ENCODE assay signal across 7 mouse cellular contexts in genomic region chr14:122405897-122406540, GRCm38 (mm10). TPM values are rescaled to one million over a fixed set of nuclear protein-coding genes. Genes with fewer than 3 reads are reported as not detected.
DNase-seq lines count a peak whose midpoint lies in the region; ATAC-seq and TF ChIP-seq lines count a peak whose summit lies in the region.

No protein-coding gene starts in this region.

- no peak for ATAC-seq in lung, postnatal 0 days
- no peak for ATAC-seq in forebrain, embryonic 16.5 days
- ATAC-seq in liver, embryonic 12.5 days: no peak
- no peak for ATAC-seq in stomach, postnatal 0 days (ENCODE audit: low FRiP score, low TSS enrichment)

- no peak for DNase-seq in lung, postnatal 0 days (ENCODE audit: low spot score)
- no peak for DNase-seq in lung, postnatal 25 days (ENCODE audit: low spot score)
- no peak for DNase-seq in stomach, postnatal 0 days (ENCODE audit: low spot score)
- no peak for DNase-seq in gastrocnemius, adult 18-20 months (ENCODE audit: low spot score)
- DNase-seq in urinary bladder, adult 2 months (ENCODE audit: low spot score): no peak

- peak overlapping the region; percentile 32 for H3K4me2 ChIP-seq in lung, postnatal 0 days (replicated peaks; ENCODE audit: low read depth, low read length)
- H3K4me2 ChIP-seq in forebrain, embryonic 16.5 days (ENCODE audit: low read length): peak overlapping the region; percentile 68
- H3K4me2 ChIP-seq in liver, embryonic 12.5 days: peak overlapping the region; percentile 63
- peak overlapping the region; percentile 53 for H3K4me2 ChIP-seq in stomach, postnatal 0 days (replicated peaks; ENCODE audit: low read depth)

- 3% methylated on average over 18 of the region's 18 CpGs for WGBS in lung, postnatal 0 days
- WGBS in forebrain, embryonic 16.5 days: 7% methylated on average over 18 of the region's 18 CpGs
- WGBS in liver, embryonic 12.5 days (ENCODE audit: insufficient replicate concordance): 3% methylated on average over 18 of the region's 18 CpGs
- 7% methylated on average over 18 of the region's 18 CpGs for WGBS in stomach, postnatal 0 days

- peaks cover 5% of the 10 kb centered on the region for H3K4me1 ChIP-seq in lung, postnatal 0 days (ENCODE audit: insufficient read depth, low read depth, low read length)
- H3K4me1 ChIP-seq in forebrain, embryonic 16.5 days (replicated peaks; ENCODE audit: control insufficient read depth, insufficient read depth, low read length): peaks cover 17% of the 10 kb centered on the region
- peaks cover 4% of the 10 kb centered on the region; the same call in 1 of the 2 replicates for H3K4me1 ChIP-seq in liver, embryonic 12.5 days
- no peaks in the 10 kb centered on the region; the same call in 1 of the 2 replicates for H3K4me1 ChIP-seq in stomach, postnatal 0 days (replicated peaks; ENCODE audit: control insufficient read depth, insufficient read depth)

- no peaks in the 10 kb centered on the region for H3K9me3 ChIP-seq in lung, postnatal 0 days (ENCODE audit: low read length)
- H3K9me3 ChIP-seq in forebrain, embryonic 16.5 days (ENCODE audit: control insufficient read depth, low read length): no peaks in the 10 kb centered on the region
- no peaks in the 10 kb centered on the region for H3K9me3 ChIP-seq in liver, embryonic 12.5 days (replicated peaks)
- H3K9me3 ChIP-seq in stomach, postnatal 0 days (ENCODE audit: control insufficient read depth, low read length): no peaks in the 10 kb centered on the region

- H3K9ac ChIP-seq in lung, postnatal 0 days (replicated peaks; ENCODE audit: low read depth): no peak overlapping the region
- H3K9ac ChIP-seq in forebrain, embryonic 16.5 days (replicated peaks; ENCODE audit: low read depth, low read length): no peak overlapping the region; the same call in 1 of the 2 replicates
- H3K9ac ChIP-seq in liver, embryonic 12.5 days: no peak overlapping the region
- H3K9ac ChIP-seq in stomach, postnatal 0 days (ENCODE audit: low read length): no peak overlapping the region

- H3K4me3 ChIP-seq in lung, postnatal 0 days (ENCODE audit: low read depth, low read length): peak overlapping the region; percentile 28; the same call in 1 of the 2 replicates
- H3K4me3 ChIP-seq in forebrain, embryonic 16.5 days (replicated peaks; ENCODE audit: low read length): peak overlapping the region; percentile 35
- peak overlapping the region; percentile 35 for H3K4me3 ChIP-seq in liver, embryonic 12.5 days
- H3K4me3 ChIP-seq in stomach, postnatal 0 days (ENCODE audit: low read depth, low read length): peak overlapping the region; percentile 33

- TF ChIP-seq CTCF in lung, postnatal 0 days (IDR thresholded peaks at IDR 0.05): no peak
- TF ChIP-seq CTCF in stomach, postnatal 0 days (IDR thresholded peaks at IDR 0.05; ENCODE audit: low read depth): no peak

- H3K36me3 ChIP-seq in lung, postnatal 0 days (ENCODE audit: insufficient read depth, low read length): no peaks in the 10 kb centered on the region
- H3K36me3 ChIP-seq in forebrain, embryonic 16.5 days (ENCODE audit: control insufficient read depth, insufficient read depth): no peaks in the 10 kb centered on the region
- no peaks in the 10 kb centered on the region for H3K36me3 ChIP-seq in liver, embryonic 12.5 days
- H3K36me3 ChIP-seq in stomach, postnatal 0 days (ENCODE audit: control insufficient read depth, insufficient read depth, low read length): no peaks in the 10 kb centered on the region

- TF ChIP-seq EP300 in lung, postnatal 0 days (IDR thresholded peaks at IDR 0.05): no peak
- no peak for TF ChIP-seq EP300 in stomach, postnatal 0 days (optimal IDR thresholded peaks at IDR 0.05)

- H3K27ac ChIP-seq in lung, postnatal 0 days (ENCODE audit: low read length): no peak overlapping the region
- no peak overlapping the region for H3K27ac ChIP-seq in forebrain, embryonic 16.5 days (ENCODE audit: low read length)
- H3K27ac ChIP-seq in liver, embryonic 12.5 days: no peak overlapping the region
- no peak overlapping the region for H3K27ac ChIP-seq in stomach, postnatal 0 days (replicated peaks)

- H3K27me3 ChIP-seq in lung, postnatal 0 days (replicated peaks; ENCODE audit: insufficient read depth, low read length): peaks cover 21% of the 10 kb centered on the region
- H3K27me3 ChIP-seq in forebrain, embryonic 16.5 days (replicated peaks; ENCODE audit: control insufficient read depth, insufficient read depth, low read length): peaks cover 55% of the 10 kb centered on the region
- H3K27me3 ChIP-seq in liver, embryonic 12.5 days (replicated peaks): peaks cover 65% of the 10 kb centered on the region
- H3K27me3 ChIP-seq in stomach, postnatal 0 days (ENCODE audit: control insufficient read depth, insufficient read depth, low read length): peaks cover 5% of the 10 kb centered on the region; the same call in 1 of the 2 replicates

RNA-seq across cellular contexts. Expression of gene Gm5089, which starts 44.9 kb away (rescaled TPM):
- polyA plus RNA-seq in lung, postnatal 0 days (2015; fragmentation: Nextera tagmentation; extraction: Ambion mirVana): not detected in 2 replicates
- 0.40 and 0.47 TPM in 2 replicates for polyA plus RNA-seq in forebrain, embryonic 16.5 days (2015; fragmentation: Nextera tagmentation; extraction: Ambion mirVana)
- not detected in 2 replicates for polyA plus RNA-seq in liver, embryonic 12.5 days (2016; fragmentation: Nextera tagmentation; extraction: Ambion mirVana)
- polyA plus RNA-seq in stomach, postnatal 0 days (2015; fragmentation: Nextera tagmentation; extraction: Ambion mirVana): not detected in 2 replicates
- not detected for total RNA-seq in gastrocnemius, adult 18-20 months (2021)
- not detected in 2 replicates for polyA plus RNA-seq in urinary bladder, adult 2 months (2012; rRNA removed)

RNA-seq across cellular contexts. Expression of gene Zic5, which starts 59.5 kb away (rescaled TPM):
- polyA plus RNA-seq in lung, postnatal 0 days (2015; fragmentation: Nextera tagmentation; extraction: Ambion mirVana): not detected in 2 replicates
- polyA plus RNA-seq in forebrain, embryonic 16.5 days (2015; fragmentation: Nextera tagmentation; extraction: Ambion mirVana): 5.5 and 8.7 TPM in 2 replicates
- polyA plus RNA-seq in liver, embryonic 12.5 days (2016; fragmentation: Nextera tagmentation; extraction: Ambion mirVana): not detected in 2 replicates
- not detected in 2 replicates for polyA plus RNA-seq in stomach, postnatal 0 days (2015; fragmentation: Nextera tagmentation; extraction: Ambion mirVana)
- total RNA-seq in gastrocnemius, adult 18-20 months (2021): not detected
- polyA plus RNA-seq in urinary bladder, adult 2 months (2012; rRNA removed): not detected in 2 replicates
